Mouse (Mus musculus) C2C12 (cell line): Measurements from ENCODE around the gene Entpd1. TPM values are rescaled to one million over a fixed set of nuclear protein-coding genes. Genes with fewer than 3 reads are reported as not detected.

Experiments used
- H3K27me3 ChIP-seq: one replicate; pipeline ENCODE4 v1.6.1; 2011; ENCODE audit not compliant: control insufficient read depth, insufficient read depth, insufficient read length
- H3K36me3 ChIP-seq: one replicate; pipeline ENCODE4 v1.6.1; 2011; ENCODE audit not compliant: control insufficient read depth, insufficient read depth
- H3K4me3 ChIP-seq: one replicate; pipeline ENCODE4 v1.5.1; 2011; ENCODE audit warnings: mild to moderate bottlenecking, control low read depth; ENCODE audit not compliant: poor library complexity, insufficient read depth, severe bottlenecking
- H3K79me2 ChIP-seq: one replicate; pipeline ENCODE4 v1.6.1; 2011; ENCODE audit not compliant: control insufficient read depth, insufficient read depth
- H3K79me3 ChIP-seq: one replicate; pipeline ENCODE4 v1.6.1; 2011; ENCODE audit warnings: low read depth, control low read depth
- H3ac ChIP-seq: one replicate; pipeline ENCODE3; 2011; ENCODE audit warnings: low read depth; ENCODE audit not compliant: control insufficient read depth, insufficient read length
- CEBPB ChIP-seq: IDR thresholded peaks from one replicate; pipeline ENCODE4 v1.6.1; 2011; ENCODE audit warnings: low read depth, mild to moderate bottlenecking, control low read depth, moderate library complexity
- CTCF ChIP-seq: IDR thresholded peaks from one replicate; pipeline ENCODE4 v1.5.1; 2011; ENCODE audit not compliant: control insufficient read depth, insufficient read depth, insufficient read length
- FOSL1 ChIP-seq: IDR thresholded peaks from one replicate; pipeline ENCODE4 v1.8.0; 2011; ENCODE audit warnings: mild to moderate bottlenecking, low read length; ENCODE audit not compliant: poor library complexity, insufficient read depth, severe bottlenecking
- MAX ChIP-seq: IDR thresholded peaks from one replicate; pipeline ENCODE4 v1.6.1; 2011; ENCODE audit warnings: mild to moderate bottlenecking, control low read depth
- MYOD1 ChIP-seq: IDR thresholded peaks from one replicate; pipeline ENCODE4 v1.6.1; 2011; ENCODE audit warnings: low read depth; ENCODE audit not compliant: control insufficient read depth, insufficient read length
- MYOG ChIP-seq: IDR thresholded peaks from one replicate; pipeline ENCODE4 v1.6.1; 2011; ENCODE audit not compliant: control insufficient read depth, insufficient read length; ENCODE audit errors: extremely low read depth
- USF1 ChIP-seq: IDR thresholded peaks from one replicate; pipeline ENCODE4 v1.6.1; 2011; ENCODE audit warnings: low read depth, mild to moderate bottlenecking, control low read depth, moderate library complexity
- polyA plus RNA-seq: library from polyadenylated mRNA; unstranded; fragments of >200 nt; fragmentation: generic; extraction: Trizol; gene quantifications from one replicate; pipeline ENCODE4 v1.2.1, GENCODE M21; 2012; ENCODE audit warnings: missing spikeins

Gene Entpd1
- polyA plus RNA-seq, 1 experiment: not detected

DNA sequence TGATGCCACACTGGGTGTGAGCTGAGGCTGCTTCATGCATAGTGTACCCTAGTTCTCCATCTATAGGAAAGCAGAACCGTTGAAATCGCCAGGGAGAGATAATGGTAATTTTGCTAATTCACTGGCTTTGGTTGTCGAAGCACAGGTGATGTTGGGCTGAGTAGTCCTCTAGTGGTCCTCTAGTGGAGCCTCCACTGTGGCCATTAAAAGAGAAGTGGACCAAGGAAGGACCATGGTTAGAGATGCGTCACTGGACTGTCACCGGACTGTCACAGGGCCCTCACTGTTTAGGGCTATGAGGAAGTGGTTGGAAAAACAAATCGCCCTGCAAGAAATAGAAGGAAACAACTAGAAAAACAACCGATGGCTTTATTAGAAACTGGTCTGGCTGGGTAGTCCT is 25.4 kb downstream of the Entpd1 start:
- H3ac ChIP-seq: no peak overlapping the region
- no peak overlapping the region for H3K4me3 ChIP-seq
- no peaks in the 10 kb centered on the region for H3K79me3 ChIP-seq
- H3K27me3 ChIP-seq: no peaks in the 10 kb centered on the region
- H3K36me3 ChIP-seq: no peaks in the 10 kb centered on the region
- H3K79me2 ChIP-seq: no peaks in the 10 kb centered on the region
- TF ChIP-seq MYOG (no peak), USF1 (no peak)

GRCm38 (mm10) chr19:40638582-40638981 is 26.4 kb downstream of the Entpd1 start:
- TF ChIP-seq CEBPB: no peak
- TF ChIP-seq MYOG: no peak
- no peak for TF ChIP-seq CTCF
- no peak for TF ChIP-seq USF1
- no peak for TF ChIP-seq MAX
- TF ChIP-seq FOSL1: no peak
- no peak for TF ChIP-seq MYOD1
- no peaks in the 10 kb centered on the region for H3K79me3 ChIP-seq

GRCm38 (mm10) chr19:40639729-40640304 is 27.7 kb downstream of the Entpd1 start:
- Histone ChIP-seq H3K36me3 (no peaks in the 10 kb centered on the region), H3K4me3 (no peak overlapping the region), H3K27me3 (no peaks in the 10 kb centered on the region), H3K79me2 (no peaks in the 10 kb centered on the region), H3K79me3 (no peaks in the 10 kb centered on the region), H3ac (no peak overlapping the region)
- TF ChIP-seq CEBPB (no peak), CTCF (no peak)

More at GRCm38 (mm10) chr19:40638582-40638981, 26.4 kb downstream of the Entpd1 start:
- no peak overlapping the region for H3K4me3 ChIP-seq
- no peak overlapping the region for H3ac ChIP-seq
- no peaks in the 10 kb centered on the region for H3K79me2 ChIP-seq
- H3K36me3 ChIP-seq: no peaks in the 10 kb centered on the region
- H3K27me3 ChIP-seq: no peaks in the 10 kb centered on the region

DNA sequence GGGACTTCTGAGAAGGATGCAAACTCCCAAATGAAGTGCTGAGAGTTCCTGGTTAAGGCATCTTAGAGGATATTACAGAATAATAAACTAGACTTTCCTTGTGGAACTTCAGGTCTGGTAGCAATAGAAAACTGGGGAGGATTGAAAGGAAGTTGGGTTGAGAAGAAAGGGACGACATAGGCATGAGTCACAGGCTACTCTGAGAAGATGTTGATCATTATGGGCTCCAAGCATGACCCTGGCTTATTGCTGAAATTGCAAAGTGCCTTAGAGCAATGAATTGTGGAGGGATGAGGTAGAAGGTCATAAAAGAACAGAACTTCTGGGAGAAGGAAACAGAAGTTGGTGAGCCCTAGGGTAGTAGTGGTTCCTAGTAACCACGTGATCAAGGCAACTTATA is 28.6 kb downstream of the Entpd1 start:
- H3ac ChIP-seq: no peak overlapping the region
- no peaks in the 10 kb centered on the region for H3K36me3 ChIP-seq
- TF ChIP-seq FOSL1 (no peak), MYOG (no peak), MYOD1 (no peak), CEBPB (no peak), MAX (no peak), CTCF (no peak), USF1 (no peak)
- H3K79me3 ChIP-seq: no peaks in the 10 kb centered on the region
- no peaks in the 10 kb centered on the region for H3K27me3 ChIP-seq
- H3K4me3 ChIP-seq: no peak overlapping the region
- H3K79me2 ChIP-seq: no peaks in the 10 kb centered on the region

DNA sequence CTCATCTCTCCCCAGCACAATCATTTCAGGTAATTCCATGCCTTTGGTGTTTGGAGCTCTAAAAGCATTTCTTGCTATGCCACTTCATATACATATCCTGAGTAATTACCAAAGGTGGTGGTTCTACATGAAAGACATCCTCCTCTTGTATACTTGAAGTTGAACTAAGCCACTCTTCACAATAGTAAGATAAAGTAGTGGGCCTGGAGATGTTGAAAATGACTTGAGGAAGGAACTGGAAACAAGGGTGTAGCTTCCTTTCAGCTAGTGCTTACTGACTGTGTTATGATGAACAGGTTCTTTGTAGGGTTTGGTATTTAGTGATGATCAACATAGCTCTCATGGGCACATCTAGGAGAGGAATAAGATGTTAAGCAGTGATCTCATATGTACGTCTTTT is 31.7 kb downstream of the Entpd1 start:
- H3ac ChIP-seq: no peak overlapping the region
- no peak for TF ChIP-seq FOSL1
- no peak for TF ChIP-seq CEBPB
- TF ChIP-seq MYOG: no peak
- no peak overlapping the region for H3K4me3 ChIP-seq
- no peaks in the 10 kb centered on the region for H3K79me3 ChIP-seq
- H3K27me3 ChIP-seq: no peaks in the 10 kb centered on the region
- no peaks in the 10 kb centered on the region for H3K79me2 ChIP-seq
- no peaks in the 10 kb centered on the region for H3K36me3 ChIP-seq

GRCm38 (mm10) chr19:40646379-40646778 is 34.2 kb downstream of the Entpd1 start:
- Histone ChIP-seq H3ac (no peak overlapping the region), H3K4me3 (no peak overlapping the region), H3K79me2 (no peaks in the 10 kb centered on the region), H3K79me3 (no peaks in the 10 kb centered on the region), H3K36me3 (no peaks in the 10 kb centered on the region), H3K27me3 (no peaks in the 10 kb centered on the region)
- TF ChIP-seq MAX (no peak), CEBPB (no peak), MYOG (no peak), FOSL1 (no peak), USF1 (no peak), MYOD1 (no peak), CTCF (no peak)
